Mouse (Mus musculus): ENCODE data around the gene Hbp1.

Hbp1 gene

DNA sequence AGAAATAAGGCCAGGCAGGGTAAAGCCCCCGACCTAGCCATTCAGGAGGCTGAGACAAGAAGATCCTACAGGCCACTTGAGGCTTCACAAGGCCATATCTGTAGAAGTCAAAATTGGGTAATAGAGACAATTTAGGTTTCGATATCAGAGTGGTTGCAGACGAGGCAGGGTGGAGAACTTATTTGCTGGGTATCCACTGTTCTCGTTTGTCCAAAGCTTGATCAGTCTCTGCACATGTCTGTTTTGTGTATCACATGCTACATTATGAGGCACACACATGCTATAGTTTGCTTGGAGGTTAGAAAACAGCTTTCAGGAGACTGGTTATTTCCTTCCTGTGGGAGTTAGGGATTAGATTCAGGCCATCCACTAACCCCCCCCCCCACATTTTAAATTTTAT lies 5.5 kb upstream of the Hbp1 start:
- in situ Hi-C loops (cut with MboI, MseI) = loop anchor here in 1 of 2 experiments (10.0 kb wide), 1 partner anchor 429 kb away; no protein-coding TSS in a partner anchor

DNA sequence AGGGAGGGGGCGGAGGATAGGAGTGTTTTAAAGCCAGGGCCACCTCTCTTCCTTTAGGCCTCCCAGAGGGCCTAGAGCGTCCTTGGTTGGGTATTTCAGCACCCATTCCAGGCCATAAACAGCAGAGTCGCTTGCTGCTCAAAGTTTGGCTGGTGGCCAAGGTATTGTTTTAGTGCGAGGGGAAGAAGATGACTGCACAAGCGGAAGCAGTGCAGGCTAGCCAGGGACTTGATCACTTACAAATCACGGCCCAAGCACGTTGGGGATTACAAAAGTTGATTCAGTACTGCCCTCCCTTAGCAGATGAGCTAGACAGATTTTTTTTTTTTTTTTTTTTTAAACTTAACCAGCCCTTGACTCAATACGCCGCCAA lies 310 bp upstream of the Hbp1 start:
- in situ Hi-C loops (cut with MboI, MseI) = loop anchor here in 1 of 2 experiments (10.0 kb wide), 1 partner anchor 434 kb away; no protein-coding TSS in a partner anchor

DNA sequence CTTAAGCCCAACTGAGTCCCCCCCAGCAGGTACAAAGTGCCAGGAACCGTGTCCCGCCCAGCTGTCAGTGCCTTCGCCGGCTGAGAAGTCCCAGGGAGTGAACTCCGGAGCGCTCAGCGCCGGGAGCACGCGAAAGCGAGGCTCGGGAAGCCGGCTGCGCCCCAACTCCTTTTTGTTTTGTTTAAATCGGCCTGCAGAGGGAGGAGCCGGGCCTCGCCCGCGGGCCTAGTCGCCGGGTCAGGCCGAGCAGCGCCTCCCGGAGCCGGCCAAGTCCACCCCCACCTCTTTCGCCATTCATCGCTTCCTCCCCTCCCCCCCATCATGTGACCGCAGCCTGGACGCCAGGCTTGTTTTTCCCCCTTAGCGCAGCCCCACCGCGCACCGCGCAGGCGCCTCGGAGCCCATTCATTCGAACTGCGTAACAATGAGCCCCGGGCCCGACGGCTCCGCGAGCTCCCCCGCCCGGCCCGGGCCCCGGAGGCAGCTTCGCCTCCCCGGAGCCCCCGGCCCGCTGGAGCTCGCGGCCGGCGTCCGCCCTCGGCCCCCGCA lies 1.1 kb downstream of the Hbp1 start:
- in situ Hi-C loops (cut with MboI, MseI) = loop anchor here (10.0 to 25.0 kb wide), 3 partner anchors 312 to 1362 kb away; partner anchors contain the start of genes Bcap29 (in 1 of the 2) and Tmem18 (in 1 of the 2)

DNA sequence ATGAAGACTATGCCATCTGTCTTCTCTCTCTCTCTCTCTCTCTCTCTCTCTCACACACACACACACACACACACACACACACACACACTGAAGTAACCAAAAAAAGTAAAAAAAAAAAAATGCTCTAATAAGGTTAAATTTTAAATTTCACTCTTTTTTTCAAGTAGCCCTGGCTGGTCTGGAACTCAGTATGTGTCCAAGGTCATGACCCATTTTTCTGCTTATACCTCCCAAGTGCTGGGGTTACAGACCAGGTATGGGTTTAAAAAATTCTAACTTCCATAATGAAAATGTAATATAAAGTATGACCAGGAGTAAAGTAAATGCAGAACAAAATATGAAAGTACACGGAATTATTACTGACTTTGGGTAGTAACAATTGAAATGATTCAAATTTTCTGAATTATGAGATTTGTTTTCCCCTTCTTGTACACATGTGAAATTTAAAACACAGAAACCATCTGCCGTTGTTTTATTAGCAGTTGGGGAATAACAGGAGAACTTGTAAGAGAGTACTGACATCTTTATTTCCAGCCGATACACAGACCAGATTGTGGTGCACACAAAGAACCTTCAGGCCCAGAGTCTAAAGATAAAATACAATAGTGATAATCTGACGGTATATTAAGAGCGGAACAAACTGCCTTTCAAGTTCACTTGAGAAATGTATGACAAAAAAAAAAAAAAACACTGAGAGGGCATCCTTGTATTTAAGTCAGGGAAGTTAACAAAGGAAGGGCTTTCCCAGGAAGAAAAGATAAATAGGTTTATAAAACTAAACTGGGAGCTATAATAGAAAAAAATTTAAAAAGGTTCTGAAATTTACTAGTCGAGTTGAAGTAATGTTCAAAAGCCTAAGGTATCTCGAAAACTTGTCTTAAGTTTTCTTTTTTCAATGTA lies 2.0 kb downstream of the Hbp1 start:
- in situ Hi-C loops (cut with MboI, MseI) = loop anchor here (10.0 to 25.0 kb wide), 3 partner anchors 311 to 1361 kb away; partner anchors contain the start of genes Bcap29 (in 1 of the 2) and Tmem18 (in 1 of the 2)

DNA sequence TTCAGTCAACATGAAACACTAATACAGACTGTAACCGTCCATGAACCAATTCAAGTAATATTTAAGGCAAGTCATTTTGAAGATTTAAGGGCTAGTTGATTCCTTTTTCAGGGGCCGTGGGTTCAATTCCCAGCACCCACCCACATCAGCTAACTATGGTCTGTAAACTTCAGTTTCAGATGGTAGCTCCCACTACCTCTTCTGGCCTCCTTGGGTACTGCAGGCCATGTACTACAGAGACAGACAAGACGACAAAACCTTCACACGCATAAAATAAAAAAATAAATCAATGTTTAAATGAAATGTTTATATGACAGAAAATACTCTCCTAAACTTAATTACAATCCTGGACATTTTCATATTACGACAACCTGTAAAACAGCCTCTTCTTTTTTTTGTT lies 2.9 kb downstream of the Hbp1 start:
- in situ Hi-C loops (cut with MboI, MseI) = loop anchor here (10.0 to 25.0 kb wide), 3 partner anchors 310 to 1360 kb away; partner anchors contain the start of genes Bcap29 (in 1 of the 2) and Tmem18 (in 1 of the 2)

DNA sequence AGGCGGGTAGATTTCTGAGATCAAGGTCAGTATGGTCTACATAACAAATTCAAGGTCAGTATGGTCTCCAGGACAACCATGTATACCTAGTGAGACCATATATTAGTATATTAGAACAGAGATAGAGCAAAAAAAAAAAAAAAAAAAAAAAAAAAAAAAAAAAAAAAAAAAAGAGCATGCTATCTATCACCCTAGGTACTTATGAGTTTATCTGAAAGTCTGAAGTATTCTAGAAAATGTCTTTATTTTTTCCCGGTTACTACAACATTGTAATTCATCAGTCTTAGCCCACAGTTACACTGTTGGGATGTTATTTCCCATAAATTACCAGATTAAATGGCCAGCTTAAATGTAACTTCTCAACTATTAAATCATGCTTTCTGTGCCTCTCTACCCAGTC lies 5.9 kb downstream of the Hbp1 start:
- in situ Hi-C loops (cut with MboI, MseI) = loop anchor here (10.0 to 25.0 kb wide), 3 partner anchors 307 to 1357 kb away; partner anchors contain the start of genes Bcap29 (in 1 of the 2) and Tmem18 (in 1 of the 2)

- in situ Hi-C loops (cut with MboI, MseI) = loop anchor here (10.0 to 25.0 kb wide), 3 partner anchors 306 to 1356 kb away; partner anchors contain the start of genes Bcap29 (in 1 of the 2) and Tmem18 (in 1 of the 2)
These were observed 7.2 kb downstream of the Hbp1 start for GRCm38 (mm10) chr12:31943020-31943654.

- in situ Hi-C loops (cut with MboI, MseI) = loop anchor here (25.0 kb wide), 2 partner anchors 302 to 1352 kb away; partner anchors contain the start of genes Bcap29 (in 1 of the 2) and Tmem18 (in 1 of the 2)
These were observed 11.3 kb downstream of the Hbp1 start for GRCm38 (mm10) chr12:31939026-31939425.

GRCm38 (mm10) chr12:31938391-31938997 lies 11.8 kb downstream of the Hbp1 start:
- in situ Hi-C loops (cut with MboI, MseI) = loop anchor here (25.0 kb wide), 2 partner anchors 301 to 1351 kb away; partner anchors contain the start of genes Bcap29 (in 1 of the 2) and Tmem18 (in 1 of the 2)

- in situ Hi-C loops (cut with MboI, MseI) = loop anchor here (25.0 kb wide), 2 partner anchors 300 to 1350 kb away; partner anchors contain the start of genes Bcap29 (in 1 of the 2) and Tmem18 (in 1 of the 2)
These were observed 12.7 kb downstream of the Hbp1 start for GRCm38 (mm10) chr12:31937613-31938012.

GRCm38 (mm10) chr12:31936657-31937300 lies 13.6 kb downstream of the Hbp1 start:
- in situ Hi-C loops (cut with MboI, MseI) = loop anchor here (25.0 kb wide), 2 partner anchors 299 to 1349 kb away; partner anchors contain the start of genes Bcap29 (in 1 of the 2) and Tmem18 (in 1 of the 2)

DNA sequence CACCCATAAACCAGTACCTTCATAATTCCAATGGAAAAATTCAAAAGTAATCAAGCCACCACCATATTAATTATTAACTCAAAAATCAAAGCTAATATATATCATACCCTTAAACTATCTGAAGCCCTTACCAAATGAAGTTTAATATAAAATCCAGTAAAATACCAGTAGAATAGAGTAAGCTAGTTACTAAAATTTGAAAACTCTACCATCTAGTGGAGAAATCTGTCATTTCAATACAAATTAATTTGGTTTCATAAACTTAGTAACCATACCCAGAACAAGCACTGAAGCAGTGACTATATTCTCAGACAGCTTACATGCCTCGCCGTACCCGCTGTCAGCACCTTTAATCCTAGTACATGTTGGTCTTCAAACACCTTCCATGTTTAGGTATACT lies 18.5 kb downstream of the Hbp1 start:
- in situ Hi-C loops (cut with MboI, MseI) = loop anchor here (25.0 kb wide), 2 partner anchors 295 to 1345 kb away; partner anchors contain the start of genes Bcap29 (in 1 of the 2) and Tmem18 (in 1 of the 2)

DNA sequence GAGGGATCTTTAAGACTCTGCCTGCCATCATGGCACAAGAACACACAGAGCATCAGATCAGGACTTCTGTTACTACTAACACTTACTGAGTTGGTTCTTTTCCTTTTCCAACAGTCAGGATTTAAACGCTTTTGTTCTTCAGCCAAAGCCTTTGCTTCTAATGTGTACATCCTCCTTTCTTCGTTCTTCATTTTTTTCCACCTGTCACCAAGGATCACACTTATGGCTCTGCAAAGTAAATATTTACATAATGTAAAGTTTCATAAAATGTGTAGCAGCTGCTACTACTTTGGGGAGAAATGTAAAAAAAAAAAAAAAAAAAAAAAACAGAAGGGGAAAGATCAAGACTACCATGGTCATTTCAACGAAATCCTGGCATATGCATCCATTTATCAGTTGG lies 21.8 kb downstream of the Hbp1 start:
- in situ Hi-C loops (cut with MboI, MseI) = loop anchor here (10.0 to 25.0 kb wide), 3 partner anchors 291 to 1341 kb away; partner anchors contain the start of genes Bcap29 (in 1 of the 2) and Tmem18 (in 1 of the 2)

GRCm38 (mm10) chr12:31926661-31927061 lies 23.7 kb downstream of the Hbp1 start:
- in situ Hi-C loops (cut with MboI, MseI) = loop anchor here (10.0 to 25.0 kb wide), 3 partner anchors 289 to 1339 kb away; partner anchors contain the start of genes Bcap29 (in 1 of the 2) and Tmem18 (in 1 of the 2)

DNA sequence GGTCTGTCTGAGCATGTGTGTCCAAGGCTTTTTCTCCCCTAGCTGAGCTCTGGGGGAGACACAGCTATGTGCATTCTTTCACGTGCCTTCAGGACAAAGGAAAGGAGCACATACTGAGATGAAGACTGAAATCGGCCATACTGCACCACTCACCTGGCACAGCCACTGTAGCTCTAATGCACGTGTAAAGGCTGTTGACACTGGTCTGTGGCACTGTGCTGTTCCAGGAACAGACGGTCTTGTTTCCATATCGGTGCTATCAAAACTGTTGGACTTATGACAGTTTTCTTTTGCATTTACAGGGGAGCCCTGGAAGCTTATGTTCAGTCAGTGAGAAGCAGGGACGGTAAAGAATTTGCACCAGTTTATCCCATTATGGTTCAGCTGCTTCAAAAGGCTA lies 25.0 kb downstream of the Hbp1 start:
- in situ Hi-C loops (cut with MboI, MseI) = loop anchor here (10.0 to 25.0 kb wide), 3 partner anchors 288 to 1338 kb away; partner anchors contain the start of genes Bcap29 (in 1 of the 2) and Tmem18 (in 1 of the 2)

DNA sequence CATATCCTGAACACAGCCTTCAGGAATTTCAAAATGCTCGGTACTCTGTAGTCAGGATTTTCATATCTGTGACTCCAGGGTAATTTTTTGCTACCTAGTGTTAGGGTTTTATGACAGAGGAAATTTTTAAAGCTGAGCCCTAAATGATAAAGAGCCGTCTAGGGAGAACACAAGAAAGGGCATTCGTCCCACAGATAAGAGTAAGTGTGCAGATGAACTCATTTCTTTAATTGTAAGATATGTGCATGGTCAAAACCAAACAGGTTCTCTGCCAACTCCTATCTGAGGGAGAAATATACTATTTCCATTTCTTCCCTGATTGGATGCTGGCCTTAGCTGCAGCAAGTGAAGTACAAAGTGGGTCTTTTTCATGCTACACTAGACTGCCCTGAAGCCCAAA lies 26.2 kb downstream of the Hbp1 start:
- in situ Hi-C loops (cut with MboI, MseI) = loop anchor here (5.0 to 10.0 kb wide), 2 partner anchors 409 to 412 kb away; no protein-coding TSS in a partner anchor

DNA sequence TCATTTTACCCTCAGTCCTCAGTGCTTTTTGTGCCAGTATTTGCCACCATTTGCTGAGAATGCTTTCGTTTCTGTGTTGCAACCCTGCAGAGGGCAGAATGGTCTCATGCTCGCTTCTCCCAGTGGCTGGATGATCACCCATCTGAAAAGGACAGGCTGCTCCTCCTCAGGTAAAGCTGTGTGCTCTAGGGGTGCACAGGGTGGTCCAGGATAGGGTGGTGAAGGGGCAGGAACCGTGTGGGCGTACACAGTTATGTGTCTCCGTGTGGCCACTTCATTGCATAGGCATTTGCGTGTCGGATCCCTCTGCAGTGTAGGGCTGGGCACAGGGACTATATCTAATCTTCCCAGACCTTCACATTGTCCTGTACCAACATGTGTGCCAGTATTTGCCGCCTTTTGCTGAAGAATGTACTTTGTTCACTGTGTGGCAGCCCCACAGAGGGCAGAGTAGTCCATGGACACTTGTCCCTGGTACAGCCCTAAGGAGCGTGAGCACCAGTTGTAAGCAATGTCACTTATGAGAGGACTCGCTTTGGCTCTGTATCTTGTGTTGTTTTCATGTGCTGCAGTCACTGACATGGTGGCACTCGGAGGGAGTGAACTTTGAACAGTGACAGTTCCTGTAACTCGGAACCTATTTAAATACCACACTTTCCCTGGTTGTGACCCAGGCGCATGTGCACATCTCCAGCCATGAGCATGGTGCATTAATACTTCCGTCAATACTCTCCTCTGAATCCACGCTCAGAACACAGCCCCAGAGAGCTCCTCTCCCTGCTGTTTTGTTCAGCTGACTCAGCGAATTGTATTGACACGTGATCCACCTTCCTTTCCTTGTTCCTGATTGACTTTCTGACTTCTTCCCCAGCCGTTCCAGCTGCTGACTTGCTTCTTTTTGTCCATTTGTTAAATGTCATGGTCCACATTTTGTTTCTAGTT lies 29.6 kb downstream of the Hbp1 start:
- in situ Hi-C loops (cut with MboI, MseI) = loop anchor here (5.0 to 10.0 kb wide), 2 partner anchors 406 to 408 kb away; no protein-coding TSS in a partner anchor

GRCm38 (mm10) chr12:31917245-31917644 lies 33.1 kb downstream of the Hbp1 start:
- in situ Hi-C loops (cut with MboI, MseI) = no loop called here
